Mouse (Mus musculus): Measurements from ENCODE around the gene Hsf2bp.

GRCm38 (mm10) chr17:32061219-32061618 is 25.1 kb upstream of the Hsf2bp start:
- no peak for TF ChIP-seq POLR2A (IDR thresholded peaks at IDR 0.05; ENCODE audit: borderline replicate concordance, low read depth, low read length)
- no peak for TF ChIP-seq CTCF (IDR thresholded peaks at IDR 0.05; ENCODE audit: low read depth, low read length)

Data from bone marrow macrophage, adult 2 months (primary cell).